Mouse (Mus musculus) neural tube, embryonic 13.5 days (tissue): ENCODE results near the gene 4931428F04Rik. TPM values are rescaled to one million over a fixed set of nuclear protein-coding genes. Genes with fewer than 3 reads are reported as not detected.

Experiments
- ATAC-seq: fragments of 200-750 bp; cut with Nextera tagmentation; 2 replicates; pipeline ENCODE4 v1.8.0; 2017; ENCODE audit warnings: low read depth, mild to moderate bottlenecking, moderate TSS enrichment, moderate library complexity
- H3K27ac ChIP-seq: fragments of 300-500 bp; sonication (generic); replicated peaks from 2 replicates; pipeline ENCODE4 v1.5.1; 2015; ENCODE audit warnings: moderate library complexity, mild to moderate bottlenecking, inconsistent platforms
- H3K27me3 ChIP-seq: fragments of 300-500 bp; sonication (generic); 2 replicates; pipeline ENCODE4 v1.6.1; 2015; ENCODE audit warnings: mild to moderate bottlenecking, inconsistent platforms
- H3K36me3 ChIP-seq: fragments of 300-500 bp; sonication (generic); 2 replicates; pipeline ENCODE4 v1.6.1; 2015; ENCODE audit warnings: mild to moderate bottlenecking, inconsistent platforms
- H3K4me1 ChIP-seq: fragments of 300-500 bp; sonication (generic); replicated peaks from 2 replicates; pipeline ENCODE4 v1.6.1; 2015; ENCODE audit warnings: inconsistent platforms
- H3K4me2 ChIP-seq: fragments of 300-500 bp; sonication (generic); 2 replicates; pipeline ENCODE4 v1.6.1; 2015; ENCODE audit warnings: inconsistent platforms, mild to moderate bottlenecking, moderate library complexity
- H3K4me3 ChIP-seq: fragments of 300-500 bp; sonication (generic); 2 replicates; pipeline ENCODE4 v1.5.1; 2015; ENCODE audit warnings: mild to moderate bottlenecking, inconsistent platforms
- H3K9ac ChIP-seq: fragments of 300-500 bp; sonication (generic); 2 replicates; pipeline ENCODE4 v1.6.1; 2015; ENCODE audit warnings: moderate library complexity, mild to moderate bottlenecking, inconsistent platforms
- H3K9me3 ChIP-seq: fragments of 300-500 bp; sonication (generic); 2 replicates; pipeline ENCODE4 v1.6.1; 2016; ENCODE audit warnings: inconsistent platforms
- WGBS: fragments of 180-500 bp; shearing (Covaris S2); methylation state at CpG from one replicate; pipeline ENCODE4 v1.1.7; 2015; 5-methylcytosine and 5-hydroxymethylcytosine counted together
- polyA plus RNA-seq: library from polyadenylated mRNA; unstranded; fragments of >200 nt; fragmentation: Nextera tagmentation; extraction: Ambion mirVana; gene quantifications from 2 replicates; pipeline ENCODE4 v1.2.1, GENCODE M21; 2015

4931428F04Rik gene
- polyA plus RNA-seq, 1 experiment from 2014 or later, result 124 TPM

DNA sequence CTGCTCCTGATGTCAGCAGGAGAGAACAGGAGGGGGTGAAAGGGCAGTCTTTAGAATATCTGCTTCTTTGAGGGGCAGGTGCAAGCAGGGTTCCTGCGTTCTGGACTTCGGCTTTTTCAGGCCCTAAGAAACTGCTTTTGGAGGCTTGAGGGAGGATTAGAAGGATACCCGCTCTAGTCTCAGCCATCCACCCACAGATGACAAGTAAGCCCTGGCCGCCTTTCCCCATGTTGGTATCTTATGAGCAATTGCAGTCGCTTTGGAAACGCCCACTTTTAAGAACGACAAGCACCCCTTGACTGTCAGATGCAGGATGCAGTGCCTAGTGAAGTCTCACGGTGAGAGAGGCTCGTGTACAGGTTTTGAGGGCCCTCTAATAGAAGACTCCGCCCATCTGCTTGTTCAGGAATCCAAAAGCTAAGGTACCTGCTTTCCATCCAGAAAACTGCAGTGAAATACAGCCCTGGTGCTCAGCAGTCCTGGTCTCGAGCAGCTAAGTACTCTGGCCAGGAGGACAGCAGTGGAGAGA lies 29.1 kb upstream of the 4931428F04Rik start:
- no peak for ATAC-seq
- Histone ChIP-seq H3K4me2 (no peak overlapping the region), H3K4me3 (no peak overlapping the region), H3K9ac (no peak overlapping the region), H3K27ac (no peak overlapping the region), H3K27me3 (no peaks in the 10 kb centered on the region), H3K9me3 (no peaks in the 10 kb centered on the region), H3K36me3 (peaks cover 77% of the 10 kb centered on the region), H3K4me1 (no peaks in the 10 kb centered on the region)
- 82% methylated on average over 11 of the region's 11 CpGs for WGBS

DNA sequence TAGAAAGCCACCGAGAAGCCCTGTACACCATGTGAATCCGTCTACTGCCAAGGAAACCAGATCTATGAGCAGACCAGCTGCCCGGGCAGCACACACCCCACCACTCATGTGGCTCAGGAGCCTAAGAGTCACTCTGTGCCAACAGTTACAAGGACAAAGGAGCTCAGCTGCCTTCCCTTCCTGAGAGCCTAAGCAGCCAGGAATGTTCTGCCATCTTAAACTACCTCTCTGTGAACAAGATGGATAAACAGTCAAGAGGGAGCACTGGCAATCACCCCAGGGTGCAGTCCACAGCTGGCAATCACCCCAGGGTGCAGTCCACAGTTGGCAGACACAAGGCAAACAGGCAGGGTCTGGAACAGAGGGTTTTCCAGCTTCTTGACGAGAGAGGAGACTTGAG lies 28.3 kb upstream of the 4931428F04Rik start:
- H3K9me3 ChIP-seq, result no peaks in the 10 kb centered on the region
- no peak overlapping the region for H3K27ac ChIP-seq
- no peaks in the 10 kb centered on the region for H3K4me1 ChIP-seq
- H3K27me3 ChIP-seq, result no peaks in the 10 kb centered on the region
- H3K36me3 ChIP-seq, result peaks cover 80% of the 10 kb centered on the region
- H3K4me2 ChIP-seq, result no peak overlapping the region
- WGBS, result 81% methylated on average over 4 of the region's 4 CpGs
- no peak overlapping the region for H3K4me3 ChIP-seq
- ATAC-seq, result no peak
- H3K9ac ChIP-seq, result peak overlapping the region; percentile 22; the same call in 1 of the 2 replicates

DNA sequence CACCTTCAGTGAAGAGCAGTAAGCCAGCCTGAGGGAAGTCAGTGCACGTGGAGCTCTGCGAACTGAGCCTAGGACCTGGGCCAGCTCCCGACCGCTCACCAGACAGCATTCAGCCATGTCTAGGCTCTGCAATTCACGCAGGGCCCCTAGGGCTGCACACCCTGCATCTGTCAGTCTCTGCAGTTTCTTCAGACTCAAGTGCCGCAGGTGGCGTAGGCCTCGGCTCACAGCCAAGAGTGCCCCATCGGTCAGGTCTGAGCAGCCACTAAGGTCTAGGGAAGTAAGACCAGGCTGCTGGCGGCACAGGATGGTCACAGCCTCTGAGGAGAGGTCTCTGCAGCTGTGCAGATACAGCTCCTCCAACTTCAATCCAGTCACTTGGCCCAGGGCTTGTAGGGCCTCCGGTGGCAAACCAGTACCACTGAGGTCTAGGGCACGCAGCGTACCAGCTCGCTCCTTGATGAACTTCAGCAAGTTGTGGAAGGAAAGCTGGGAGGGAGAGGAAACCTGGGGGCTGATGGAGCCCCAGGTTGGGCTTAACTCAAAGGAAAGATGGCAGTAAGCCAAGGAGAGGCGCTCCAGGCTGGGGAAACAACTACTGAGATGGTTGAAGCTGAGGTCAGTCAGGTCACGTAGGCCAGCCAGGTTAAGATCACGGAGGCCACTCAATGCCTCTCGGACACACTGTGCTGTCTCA lies 25.6 kb upstream of the 4931428F04Rik start:
- Histone ChIP-seq H3K27me3 (no peaks in the 10 kb centered on the region), H3K9me3 (no peaks in the 10 kb centered on the region), H3K4me1 (no peaks in the 10 kb centered on the region), H3K4me3 (no peak overlapping the region), H3K9ac (no peak overlapping the region), H3K27ac (no peak overlapping the region), H3K4me2 (no peak overlapping the region), H3K36me3 (peaks cover 95% of the 10 kb centered on the region)
- 92% methylated on average over 18 of the region's 18 CpGs for WGBS
- no peak for ATAC-seq

DNA sequence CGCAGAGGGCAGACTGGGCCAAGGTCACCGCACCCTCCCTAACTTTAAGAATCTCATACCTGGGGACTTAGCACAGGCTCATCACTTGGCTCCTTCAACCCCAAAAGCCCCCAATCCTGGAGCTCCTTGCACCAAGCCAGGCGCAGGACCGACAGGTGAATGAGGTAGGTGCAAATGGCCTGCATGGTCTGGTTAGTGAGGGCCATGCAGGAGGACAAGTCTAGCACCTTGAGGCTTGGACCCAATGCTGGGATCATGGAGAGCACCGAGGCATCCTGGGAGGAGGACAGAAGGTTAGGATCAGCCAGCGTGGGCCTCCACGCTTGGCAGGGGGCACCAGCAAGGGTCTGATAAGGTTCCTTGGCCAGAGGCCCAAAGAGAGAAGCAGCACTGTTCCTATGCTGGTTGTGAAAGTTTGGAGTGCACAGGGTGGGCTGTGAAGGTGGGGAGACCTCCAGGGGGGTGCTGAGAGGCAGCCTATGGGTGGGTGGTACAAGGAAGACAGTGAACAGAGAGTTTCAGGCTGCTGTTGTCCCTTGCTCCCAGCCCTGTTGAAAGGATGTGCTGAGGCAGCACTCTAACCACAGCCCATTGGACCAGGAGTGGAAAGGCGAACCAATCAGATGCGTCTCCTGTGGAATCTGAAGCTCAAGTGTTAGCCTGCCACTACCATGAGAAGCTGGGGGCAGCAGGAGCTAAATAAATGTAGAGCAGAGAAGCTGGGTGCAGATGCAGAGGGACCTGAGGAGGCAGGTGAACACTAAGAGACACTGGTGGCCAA lies 24.1 kb upstream of the 4931428F04Rik start:
- Histone ChIP-seq H3K9me3 (no peaks in the 10 kb centered on the region), H3K9ac (no peak overlapping the region), H3K27ac (no peak overlapping the region), H3K4me1 (no peaks in the 10 kb centered on the region), H3K36me3 (peaks cover 93% of the 10 kb centered on the region), H3K4me3 (no peak overlapping the region), H3K4me2 (no peak overlapping the region), H3K27me3 (no peaks in the 10 kb centered on the region)
- ATAC-seq, result 0 out of 2 replicates have a peak, but pooled peaks have one; percentile 34
- WGBS, result 81% methylated on average over 9 of the region's 9 CpGs

DNA sequence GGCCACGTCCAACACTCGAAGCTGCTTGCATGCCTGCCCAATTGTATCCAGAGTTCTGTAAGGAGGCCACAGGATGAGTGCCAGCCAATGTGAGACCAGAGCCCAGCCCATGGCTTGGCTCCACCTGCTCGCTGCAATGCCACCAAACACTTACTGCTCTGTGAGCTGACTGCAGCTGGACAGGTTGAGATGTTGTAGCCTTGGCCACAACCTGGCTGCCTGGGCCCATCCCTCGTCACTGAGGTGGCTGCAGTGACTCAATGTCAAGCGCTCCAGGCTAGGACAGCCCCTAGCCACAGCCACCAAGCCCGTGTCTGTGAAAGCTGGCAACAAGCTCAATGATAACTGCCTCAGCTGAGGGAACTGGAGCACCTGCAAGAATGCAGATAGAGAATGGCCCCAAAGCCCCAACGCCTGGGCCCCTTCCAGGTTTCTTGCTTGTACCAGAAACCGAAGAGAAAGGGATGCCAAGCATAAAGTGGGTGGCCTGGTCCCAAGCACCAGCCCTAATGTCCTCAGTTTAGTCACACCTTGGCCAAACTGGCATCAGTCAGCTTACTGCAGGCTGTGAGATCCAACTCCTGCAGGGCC lies 23.3 kb upstream of the 4931428F04Rik start:
- H3K36me3 ChIP-seq, result peaks cover 93% of the 10 kb centered on the region
- no peaks in the 10 kb centered on the region for H3K9me3 ChIP-seq
- no peak overlapping the region for H3K27ac ChIP-seq
- WGBS, result 88% methylated on average over 8 of the region's 8 CpGs
- H3K4me1 ChIP-seq, result no peaks in the 10 kb centered on the region
- no peak for ATAC-seq
- H3K4me3 ChIP-seq, result no peak overlapping the region
- no peaks in the 10 kb centered on the region for H3K27me3 ChIP-seq
- H3K9ac ChIP-seq, result no peak overlapping the region
- H3K4me2 ChIP-seq, result no peak overlapping the region

DNA sequence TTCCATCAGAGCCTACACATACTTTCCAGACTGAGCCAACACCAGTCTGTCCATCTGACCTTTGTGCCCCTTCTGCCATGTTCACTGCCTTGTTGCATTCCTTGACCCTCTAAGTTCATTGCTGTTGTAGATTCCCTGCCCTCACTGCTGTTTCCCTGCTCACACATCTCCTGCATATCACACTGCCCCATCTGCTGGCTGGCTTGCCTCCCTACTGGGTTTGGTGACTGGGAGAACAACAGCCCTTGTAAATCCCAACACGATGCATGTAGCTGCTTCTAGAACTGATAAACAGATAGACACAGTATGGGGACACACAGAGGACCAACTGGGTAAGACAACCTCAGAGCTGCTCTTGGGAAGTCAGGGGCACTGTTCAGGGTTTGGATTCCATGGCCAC lies 22.1 kb upstream of the 4931428F04Rik start:
- H3K36me3 ChIP-seq, result peaks cover 96% of the 10 kb centered on the region
- WGBS, result 96% methylated on average over 1 of the region's 1 CpGs
- ATAC-seq, result no peak
- H3K4me2 ChIP-seq, result no peak overlapping the region
- no peaks in the 10 kb centered on the region for H3K4me1 ChIP-seq
- no peaks in the 10 kb centered on the region for H3K9me3 ChIP-seq
- H3K27me3 ChIP-seq, result no peaks in the 10 kb centered on the region
- H3K9ac ChIP-seq, result no peak overlapping the region
- no peak overlapping the region for H3K27ac ChIP-seq
- H3K4me3 ChIP-seq, result no peak overlapping the region

DNA sequence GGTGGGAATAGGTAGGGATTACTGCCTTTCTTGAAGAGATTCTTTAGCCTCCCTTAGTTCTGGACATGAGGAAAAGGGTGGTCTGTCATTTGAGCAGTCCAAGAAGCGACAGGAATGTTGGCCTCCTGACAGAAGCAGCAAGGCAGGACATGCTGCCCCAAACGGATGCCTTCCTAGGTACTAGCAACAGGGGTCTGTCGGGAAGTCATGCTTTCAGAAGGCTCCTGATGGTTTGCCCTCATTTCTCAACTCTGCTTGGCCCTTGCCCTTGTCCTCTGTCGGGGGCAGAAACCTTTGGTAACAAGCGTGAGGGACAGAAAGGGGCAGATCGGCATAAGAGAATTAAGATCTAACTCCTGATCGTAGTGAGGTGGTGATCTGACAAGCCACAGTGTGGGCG lies 20.5 kb upstream of the 4931428F04Rik start:
- Histone ChIP-seq H3K9me3 (no peaks in the 10 kb centered on the region), H3K9ac (no peak overlapping the region), H3K4me3 (no peak overlapping the region), H3K27me3 (no peaks in the 10 kb centered on the region), H3K4me2 (no peak overlapping the region), H3K36me3 (peaks cover 86% of the 10 kb centered on the region), H3K4me1 (peaks cover 14% of the 10 kb centered on the region), H3K27ac (no peak overlapping the region)
- WGBS, result 92% methylated on average over 8 of the region's 8 CpGs
- ATAC-seq, result no peak

DNA sequence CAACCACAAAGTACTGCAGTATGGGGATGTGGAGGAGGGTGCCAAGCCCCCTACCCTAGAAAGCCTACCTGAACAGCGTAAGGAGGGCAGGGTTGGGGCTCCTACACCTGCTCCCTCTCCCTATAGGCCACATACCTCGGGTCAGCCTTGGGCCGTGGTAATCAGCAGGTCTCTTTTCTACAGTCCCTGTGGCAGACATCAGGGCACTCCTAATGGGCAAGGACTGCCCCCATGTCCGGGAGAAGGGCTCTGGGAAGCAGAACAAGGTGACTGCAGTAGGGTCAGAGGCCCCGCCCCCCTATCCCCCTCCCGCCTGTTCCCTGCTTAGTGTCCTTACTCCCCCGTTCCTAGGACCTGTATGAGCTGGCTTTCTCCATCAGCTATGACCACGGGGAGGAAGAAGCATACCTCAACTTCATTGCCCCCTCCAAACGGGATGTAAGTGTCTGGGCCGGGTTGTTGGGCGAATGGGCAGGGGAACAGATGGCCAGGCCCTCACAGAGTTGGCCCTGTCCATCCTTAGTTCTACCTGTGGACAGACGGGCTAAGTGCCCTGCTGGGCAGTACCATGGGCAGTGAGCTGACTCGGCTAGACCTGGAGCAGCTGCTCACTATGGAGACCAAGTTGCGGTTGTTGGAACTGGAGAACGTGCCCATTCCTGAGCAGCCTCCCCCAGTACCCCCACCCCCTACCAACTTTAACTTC lies 19.6 kb upstream of the 4931428F04Rik start:
- WGBS, result 82% methylated on average over 15 of the region's 15 CpGs
- peaks cover 21% of the 10 kb centered on the region for H3K4me1 ChIP-seq
- no peak overlapping the region for H3K27ac ChIP-seq
- H3K4me2 ChIP-seq, result no peak overlapping the region
- no peak overlapping the region for H3K9ac ChIP-seq
- H3K27me3 ChIP-seq, result no peaks in the 10 kb centered on the region
- ATAC-seq, result no peak
- no peaks in the 10 kb centered on the region for H3K9me3 ChIP-seq
- H3K36me3 ChIP-seq, result peaks cover 84% of the 10 kb centered on the region
- no peak overlapping the region for H3K4me3 ChIP-seq

DNA sequence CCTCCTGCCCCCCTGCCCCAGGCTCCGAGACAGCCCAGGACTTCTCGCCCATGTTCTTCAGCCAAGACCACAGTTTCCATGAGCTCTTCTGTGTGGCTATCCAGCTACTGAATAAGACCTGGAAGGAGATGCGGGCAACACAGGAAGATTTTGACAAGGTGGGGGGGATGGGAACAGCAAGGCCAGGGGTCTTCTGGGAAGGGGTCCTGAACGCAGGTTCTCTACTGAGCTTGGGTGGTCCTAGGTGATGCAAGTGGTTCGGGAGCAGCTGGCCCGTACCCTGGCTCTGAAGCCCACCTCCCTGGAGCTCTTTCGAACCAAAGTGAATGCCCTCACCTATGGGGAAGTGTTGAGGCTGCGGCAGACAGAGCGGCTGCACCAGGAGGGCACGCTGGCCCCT lies 18.8 kb upstream of the 4931428F04Rik start:
- Histone ChIP-seq H3K36me3 (peaks cover 84% of the 10 kb centered on the region), H3K4me3 (no peak overlapping the region), H3K27me3 (no peaks in the 10 kb centered on the region), H3K9me3 (no peaks in the 10 kb centered on the region), H3K4me2 (no peak overlapping the region), H3K4me1 (peaks cover 22% of the 10 kb centered on the region), H3K27ac (no peak overlapping the region), H3K9ac (no peak overlapping the region)
- 97% methylated on average over 10 of the region's 10 CpGs for WGBS
- no peak for ATAC-seq

DNA sequence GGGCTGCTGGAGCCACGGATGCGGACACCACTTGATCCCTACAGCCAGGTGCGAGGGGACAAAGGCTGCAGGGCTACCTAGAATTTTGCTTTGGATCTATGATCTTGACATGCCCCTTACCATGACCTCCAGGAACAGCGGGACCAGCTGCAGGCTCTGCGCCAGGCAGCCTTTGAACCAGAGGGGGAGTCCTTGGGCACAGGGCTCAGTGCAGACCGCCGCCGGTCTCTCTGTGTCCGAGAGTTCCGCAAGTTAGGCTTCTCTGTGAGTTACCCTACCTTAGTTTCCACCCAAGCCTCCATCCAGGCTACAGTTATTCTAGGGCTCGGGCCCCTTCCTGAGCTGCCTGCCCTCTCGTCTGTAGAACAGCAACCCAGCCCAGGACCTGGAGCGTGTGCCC lies 18.0 kb upstream of the 4931428F04Rik start:
- H3K4me3 ChIP-seq, result no peak overlapping the region
- no peak overlapping the region for H3K4me2 ChIP-seq
- 93% methylated on average over 13 of the region's 13 CpGs for WGBS
- peaks cover 22% of the 10 kb centered on the region for H3K4me1 ChIP-seq
- H3K9ac ChIP-seq, result no peak overlapping the region
- H3K27ac ChIP-seq, result no peak overlapping the region
- no peak for ATAC-seq
- no peaks in the 10 kb centered on the region for H3K27me3 ChIP-seq
- peaks cover 84% of the 10 kb centered on the region for H3K36me3 ChIP-seq
- H3K9me3 ChIP-seq, result no peaks in the 10 kb centered on the region

DNA sequence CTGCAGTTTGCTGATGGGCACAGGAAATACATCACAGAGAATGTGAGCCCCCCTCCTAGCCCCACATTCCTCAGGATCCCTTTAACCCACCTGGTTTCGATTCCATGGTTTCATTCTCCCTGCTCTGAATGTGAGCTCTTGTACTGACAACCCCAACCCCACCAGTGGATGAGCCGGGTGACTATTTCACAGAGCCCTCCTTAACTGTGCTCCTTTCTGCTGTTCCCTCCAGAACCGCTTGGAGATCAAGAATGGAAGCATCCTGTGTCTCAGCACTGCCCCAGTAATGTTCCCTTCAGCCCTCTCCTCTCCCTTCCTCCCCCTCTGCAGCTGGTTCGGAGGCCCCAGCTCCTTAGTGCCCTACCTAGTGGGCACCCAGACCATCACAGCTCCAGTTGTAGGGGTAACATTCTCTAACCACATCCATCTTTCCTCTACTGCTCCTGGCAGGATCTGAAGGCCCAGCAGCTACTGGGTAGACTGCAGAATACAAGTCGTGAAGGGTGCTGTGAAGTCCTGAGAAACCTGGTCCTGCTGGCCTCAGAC lies 16.6 kb upstream of the 4931428F04Rik start:
- peaks cover 22% of the 10 kb centered on the region for H3K4me1 ChIP-seq
- H3K27ac ChIP-seq, result peak overlapping the region; percentile 61; the same call in 1 of the 2 replicates
- H3K36me3 ChIP-seq, result peaks cover 83% of the 10 kb centered on the region
- ATAC-seq, result peak; percentile 2; the same call in 1 of the 2 replicates
- peak overlapping the region; percentile 17; the same call in 1 of the 2 replicates for H3K4me3 ChIP-seq
- H3K9me3 ChIP-seq, result no peaks in the 10 kb centered on the region
- peak overlapping the region; percentile 54 for H3K9ac ChIP-seq
- peak overlapping the region; percentile 47 for H3K4me2 ChIP-seq
- WGBS, result 52% methylated on average over 5 of the region's 5 CpGs
- no peaks in the 10 kb centered on the region for H3K27me3 ChIP-seq
